Mouse (Mus musculus) bone marrow, adult 2 months (tissue): ENCODE data around the gene Cul4a. TPM values are rescaled to one million over a fixed set of nuclear protein-coding genes. Genes with fewer than 3 reads are reported as not detected.

Experiments
- H3K27ac ChIP-seq: fragments of 200-500 bp; 2 replicates; pipeline ENCODE4 v1.5.1; 2012; ENCODE audit warnings: low read depth, mild to moderate bottlenecking, control low read depth, inconsistent platforms, low read length; ENCODE audit not compliant: control insufficient read depth, poor library complexity, insufficient read depth
- H3K4me1 ChIP-seq: fragments of 200-500 bp; 2 replicates; pipeline ENCODE4 v1.6.1; 2011; ENCODE audit warnings: low read length; ENCODE audit not compliant: control insufficient read depth, insufficient read depth
- H3K4me3 ChIP-seq: fragments of 200-500 bp; replicated peaks from 2 replicates; pipeline ENCODE3; 2011; ENCODE audit warnings: mild to moderate bottlenecking, low read depth, low read length, control low read depth; ENCODE audit not compliant: control insufficient read depth
- CTCF ChIP-seq: fragments of 200-500 bp; IDR thresholded peaks from 2 replicates; pipeline ENCODE4 v1.5.1; 2011; ENCODE audit warnings: low read length, control low read depth; ENCODE audit not compliant: control insufficient read depth, insufficient read depth
- POLR2A ChIP-seq: fragments of 200-500 bp; IDR thresholded peaks from 2 replicates; pipeline ENCODE4 v1.6.1; 2011; ENCODE audit warnings: low read depth, mild to moderate bottlenecking, control low read depth, low read length, borderline replicate concordance; ENCODE audit not compliant: control insufficient read depth
- WGBS: fragments of 180-500 bp; shearing (Covaris S2); methylation state at CpG from one replicate; pipeline ENCODE4 v1.1.7; 2018; 5-methylcytosine and 5-hydroxymethylcytosine counted together
- polyA plus RNA-seq: library from polyadenylated mRNA; stranded (reverse); fragments of >200 nt; gene quantifications from 2 replicates; pipeline ENCODE4 v1.2.4, GENCODE M21; 2011; ENCODE audit warnings: low replicate concordance; ENCODE audit not compliant: missing spikeins, insufficient read depth, insufficient read length

The Cul4a gene
- polyA plus RNA-seq, 1 experiment, result 54.9 TPM

GRCm38 (mm10) chr8:13160691-13161090 lies 55.3 kb downstream of the Cul4a start:
- no peak overlapping the region for H3K4me3 ChIP-seq
- H3K27ac ChIP-seq, result no peak overlapping the region
- peaks cover 4% of the 10 kb centered on the region; the same call in 1 of the 2 replicates for H3K4me1 ChIP-seq
- no peak for TF ChIP-seq CTCF
- no peak for TF ChIP-seq POLR2A
- 65% methylated on average over 3 of the region's 3 CpGs for WGBS

- WGBS, result 40% methylated on average over 6 of the region's 6 CpGs
- TF ChIP-seq POLR2A, result no peak
- TF ChIP-seq CTCF, result no peak
- Histone ChIP-seq H3K4me1 (peaks cover 4% of the 10 kb centered on the region; the same call in 1 of the 2 replicates), H3K27ac (0 out of 2 replicates have a peak overlapping the region, but pooled peaks have one; percentile 15), H3K4me3 (no peak overlapping the region)
Measured at GRCm38 (mm10) chr8:13162098-13162497, 56.7 kb downstream of the Cul4a start.

GRCm38 (mm10) chr8:13163563-13163962 lies 58.1 kb downstream of the Cul4a start:
- Histone ChIP-seq H3K27ac (no peak overlapping the region), H3K4me3 (no peak overlapping the region), H3K4me1 (peaks cover 3% of the 10 kb centered on the region; the same call in 1 of the 2 replicates)
- 15% methylated on average over 1 of the region's 1 CpGs for WGBS
- TF ChIP-seq CTCF (no peak), POLR2A (no peak)

- H3K27ac ChIP-seq, result no peak overlapping the region
- H3K4me3 ChIP-seq, result no peak overlapping the region
- TF ChIP-seq CTCF (no peak), POLR2A (no peak)
- WGBS, result 83% methylated on average over 5 of the region's 5 CpGs
- H3K4me1 ChIP-seq, result peaks cover 1% of the 10 kb centered on the region; the same call in 1 of the 2 replicates
Measured at GRCm38 (mm10) chr8:13164361-13164760, 58.9 kb downstream of the Cul4a start.

GRCm38 (mm10) chr8:13170510-13170909 lies 65.1 kb downstream of the Cul4a start:
- H3K4me1 ChIP-seq, result no peaks in the 10 kb centered on the region
- no peak overlapping the region for H3K4me3 ChIP-seq
- no peak overlapping the region for H3K27ac ChIP-seq
- 64% methylated on average over 1 of the region's 1 CpGs for WGBS
- TF ChIP-seq CTCF, result no peak
- TF ChIP-seq POLR2A, result no peak

- Histone ChIP-seq H3K4me1 (no peaks in the 10 kb centered on the region), H3K4me3 (no peak overlapping the region), H3K27ac (no peak overlapping the region)
- TF ChIP-seq CTCF, result no peak
- no peak for TF ChIP-seq POLR2A
- 77% methylated on average over 4 of the region's 4 CpGs for WGBS
Measured at GRCm38 (mm10) chr8:13174305-13174704, 68.9 kb downstream of the Cul4a start.

GRCm38 (mm10) chr8:13174811-13175210 lies 69.4 kb downstream of the Cul4a start:
- Histone ChIP-seq H3K4me3 (no peak overlapping the region), H3K4me1 (no peaks in the 10 kb centered on the region), H3K27ac (no peak overlapping the region)
- WGBS, result 90% methylated on average over 4 of the region's 4 CpGs
- TF ChIP-seq POLR2A, result no peak
- TF ChIP-seq CTCF, result no peak

- Histone ChIP-seq H3K27ac (no peak overlapping the region), H3K4me3 (no peak overlapping the region), H3K4me1 (no peaks in the 10 kb centered on the region)
- TF ChIP-seq CTCF (no peak), POLR2A (no peak)
- 94% methylated on average over 1 of the region's 1 CpGs for WGBS
Measured at GRCm38 (mm10) chr8:13175650-13176049, 70.2 kb downstream of the Cul4a start.
